Mouse (Mus musculus): ENCODE data around the gene Slfn5.
"Not testable (repeated sequence)": the region's sequence is repeated elsewhere in the genome, so short reads cannot be mapped to it uniquely, and the experiment has no call there.

GRCm38 (mm10) chr11:82923910-82924309, 27.2 kb upstream of the Slfn5 start:
- not testable (repeated sequence) for TF ChIP-seq CTCF (IDR thresholded peaks at IDR 0.05; ENCODE audit: control insufficient read depth, insufficient read depth, insufficient read length); MAX (IDR thresholded peaks at IDR 0.05)
